Mouse (Mus musculus) A20 (cell line): ENCODE data around the gene Mknk1.

ENCODE experiments used
- DNase-seq: peaks from one replicate; pipeline ENCODE4 v3.0.0-alpha.2; 2011; ENCODE audit warnings: low read depth, low spot score

Mknk1 gene

GRCm38 (mm10) chr4:115890553-115890952, 51.6 kb downstream of the Mknk1 start, which contains the start of gene 6430628N08Rik:
6430628N08Rik (plus strand) TSS chr4:115890665.
- no peak for DNase-seq

GRCm38 (mm10) chr4:115894281-115894680, 55.3 kb downstream of the Mknk1 start:
- DNase-seq = no peak

- DNase-seq = no peak
Measured at GRCm38 (mm10) chr4:115897901-115898631, 59.1 kb downstream of the Mknk1 start.

- DNase-seq = peak; percentile 76
Measured at GRCm38 (mm10) chr4:115902816-115903215, 63.8 kb downstream of the Mknk1 start.

GRCm38 (mm10) chr4:115904375-115904774, 65.4 kb downstream of the Mknk1 start:
- DNase-seq = no peak

GRCm38 (mm10) chr4:115905701-115906100, 66.7 kb downstream of the Mknk1 start:
- DNase-seq = no peak

- DNase-seq = no peak
Measured at GRCm38 (mm10) chr4:115906791-115907190, 67.8 kb downstream of the Mknk1 start.

GRCm38 (mm10) chr4:115907994-115908393, 69.0 kb downstream of the Mknk1 start:
- DNase-seq = no peak

GRCm38 (mm10) chr4:115908641-115909040, 69.6 kb downstream of the Mknk1 start:
- no peak for DNase-seq

GRCm38 (mm10) chr4:115911586-115911985, 72.6 kb downstream of the Mknk1 start:
- DNase-seq = no peak

GRCm38 (mm10) chr4:115919911-115920310, 80.9 kb downstream of the Mknk1 start:
- no peak for DNase-seq

GRCm38 (mm10) chr4:115922688-115923087, 83.7 kb downstream of the Mknk1 start:
- no peak for DNase-seq

- DNase-seq = no peak
Measured at GRCm38 (mm10) chr4:115923262-115923880, 84.4 kb downstream of the Mknk1 start.

GRCm38 (mm10) chr4:115927637-115928036, 88.6 kb downstream of the Mknk1 start:
- no peak for DNase-seq
